Mouse (Mus musculus): ENCODE measurements around the gene Nup62cl. TPM values are rescaled to one million over a fixed set of nuclear protein-coding genes. Genes with fewer than 3 reads are reported as not detected.
A peak's percentile ranks its signal among the peaks of the same experiment; 100 is the strongest.

Nup62cl gene
- 2.7 and 3.3 TPM in 2 replicates for polyA plus RNA-seq (2015; fragmentation: Nextera tagmentation; extraction: Ambion mirVana)

GRCm38 (mm10) chrX:140062135-140062975, at the start of gene Nup62cl, which contains the start of gene Pih1h3b:
Nup62cl (minus strand) TSS chrX:140062712.
Pih1h3b (plus strand) TSS chrX:140062879.
- Histone ChIP-seq H3K4me2 (peak within 1 kb of the TSS; percentile 57), H3K36me3 (no peaks in the 10 kb centered on the region), H3K4me3 (replicated peaks) (peak within 1 kb of the TSS; percentile 39), H3K27ac (no peak within 1 kb of the TSS), H3K9me3 (replicated peaks) (peaks cover 9% of the 10 kb centered on the region; the same call in 1 of the 2 replicates), H3K9ac (no peak within 1 kb of the TSS), H3K4me1 (peaks cover 5% of the 10 kb centered on the region; the same call in 1 of the 2 replicates), H3K27me3 (peaks cover 48% of the 10 kb centered on the region)
- WGBS: 31% methylated on average over 59 of the region's 64 CpGs
- ATAC-seq (replicated peaks; ENCODE audit: low FRiP score): peak; percentile 90

- H3K9me3 ChIP-seq (replicated peaks): no peaks in the 10 kb centered on the region
- no peaks in the 10 kb centered on the region for H3K4me1 ChIP-seq
- no peaks in the 10 kb centered on the region for H3K36me3 ChIP-seq
- no peak for ATAC-seq (replicated peaks; ENCODE audit: low FRiP score)
- H3K9ac ChIP-seq: no peak overlapping the region
- no peak overlapping the region for H3K27ac ChIP-seq
- 86% methylated on average over 2 of the region's 2 CpGs for WGBS
- H3K4me2 ChIP-seq: no peak overlapping the region
- no peak overlapping the region for H3K4me3 ChIP-seq (replicated peaks)
- peaks cover 28% of the 10 kb centered on the region for H3K27me3 ChIP-seq
These were observed 31.6 kb upstream of the Nup62cl start for GRCm38 (mm10) chrX:140094066-140094465.

GRCm38 (mm10) chrX:140082535-140082934, 20.0 kb upstream of the Nup62cl start:
- no peak for ATAC-seq (replicated peaks; ENCODE audit: low FRiP score)
- no peak overlapping the region for H3K4me3 ChIP-seq (replicated peaks)
- no peak overlapping the region for H3K4me2 ChIP-seq
- no peaks in the 10 kb centered on the region for H3K36me3 ChIP-seq
- peaks cover 7% of the 10 kb centered on the region for H3K27me3 ChIP-seq
- no peak overlapping the region for H3K9ac ChIP-seq
- WGBS: 90% methylated on average over 2 of the region's 2 CpGs
- H3K9me3 ChIP-seq (replicated peaks): no peaks in the 10 kb centered on the region
- no peak overlapping the region for H3K27ac ChIP-seq
- H3K4me1 ChIP-seq: no peaks in the 10 kb centered on the region

- ATAC-seq (replicated peaks; ENCODE audit: low FRiP score): peak; percentile 54; the same call in 1 of the 2 replicates
- WGBS: 24% methylated on average over 82 of the region's 90 CpGs
- Histone ChIP-seq H3K27me3 (peaks cover 56% of the 10 kb centered on the region), H3K27ac (no peak overlapping the region), H3K9ac (no peak overlapping the region), H3K4me1 (peaks cover 5% of the 10 kb centered on the region; the same call in 1 of the 2 replicates), H3K4me2 (peak overlapping the region; percentile 57), H3K4me3 (replicated peaks) (peak overlapping the region; percentile 39), H3K9me3 (replicated peaks) (peaks cover 9% of the 10 kb centered on the region; the same call in 1 of the 2 replicates), H3K36me3 (no peaks in the 10 kb centered on the region)
These were observed 1.3 kb downstream of the Nup62cl start for GRCm38 (mm10) chrX:140060886-140061874.

- Histone ChIP-seq H3K27me3 (peaks cover 30% of the 10 kb centered on the region; the same call in 1 of the 2 replicates), H3K4me1 (no peaks in the 10 kb centered on the region), H3K36me3 (peaks cover 13% of the 10 kb centered on the region), H3K9me3 (replicated peaks) (no peaks in the 10 kb centered on the region), H3K27ac (no peak overlapping the region), H3K4me3 (replicated peaks) (peak overlapping the region; percentile 58), H3K9ac (no peak overlapping the region), H3K4me2 (peak overlapping the region; percentile 51)
- ATAC-seq (replicated peaks; ENCODE audit: low FRiP score): no peak; the same call in 1 of the 2 replicates
- 86% methylated on average over 4 of the region's 4 CpGs for WGBS
These were observed 63.8 kb downstream of the Nup62cl start for GRCm38 (mm10) chrX:139998691-139999065.

GRCm38 (mm10) chrX:139997740-139998690, 64.5 kb downstream of the Nup62cl start, which contains the start of gene Rbm41:
Rbm41 (minus strand) TSS chrX:139998595.
- Histone ChIP-seq H3K4me3 (replicated peaks) (peak within 1 kb of the TSS; percentile 58), H3K9ac (peak within 1 kb of the TSS; percentile 41), H3K27me3 (peaks cover 32% of the 10 kb centered on the region; the same call in 1 of the 2 replicates), H3K4me2 (peak within 1 kb of the TSS; percentile 51), H3K9me3 (replicated peaks) (no peaks in the 10 kb centered on the region), H3K4me1 (no peaks in the 10 kb centered on the region), H3K27ac (peak within 1 kb of the TSS; percentile 75), H3K36me3 (peaks cover 19% of the 10 kb centered on the region)
- peak; percentile 90 for ATAC-seq (replicated peaks; ENCODE audit: low FRiP score)
- 19% methylated on average over 25 of the region's 25 CpGs for WGBS

GRCm38 (mm10) chrX:139982115-139982514, 80.4 kb downstream of the Nup62cl start:
- Histone ChIP-seq H3K4me2 (no peak overlapping the region), H3K4me3 (replicated peaks) (no peak overlapping the region), H3K9ac (no peak overlapping the region), H3K36me3 (no peaks in the 10 kb centered on the region), H3K27ac (no peak overlapping the region), H3K4me1 (no peaks in the 10 kb centered on the region), H3K27me3 (peaks cover 17% of the 10 kb centered on the region), H3K9me3 (replicated peaks) (no peaks in the 10 kb centered on the region)
- ATAC-seq (replicated peaks; ENCODE audit: low FRiP score): no peak
- 83% methylated on average over 5 of the region's 5 CpGs for WGBS

Other genes with a start within 250 kb of the Nup62cl start
- 12.7 and 13.8 TPM in 2 replicates for gene Morc4, start 191.0 kb downstream of the Nup62cl start, polyA plus RNA-seq (2015; fragmentation: Nextera tagmentation; extraction: Ambion mirVana)
- gene Rbm41, start 64.1 kb downstream of the Nup62cl start, polyA plus RNA-seq (2015; fragmentation: Nextera tagmentation; extraction: Ambion mirVana): 4.5 and 4.6 TPM in 2 replicates
- gene Pih1h3b, start 167 bp upstream of the Nup62cl start, polyA plus RNA-seq (2015; fragmentation: Nextera tagmentation; extraction: Ambion mirVana): not detected in 2 replicates